Mouse (Mus musculus) kidney, adult 2 months (tissue): Measurements from ENCODE around the gene Ttll5. TPM values are rescaled to one million over a fixed set of nuclear protein-coding genes. Genes with fewer than 3 reads are reported as not detected.

Source experiments
- DNase-seq: peaks from one replicate; pipeline ENCODE4 v3.0.0; 2021
- H3K27ac ChIP-seq: fragments of 200-500 bp; 2 replicates; pipeline ENCODE4 v1.5.1; 2012; ENCODE audit warnings: low read depth, low read length, control low read depth, inconsistent platforms; ENCODE audit not compliant: insufficient read depth
- H3K27me3 ChIP-seq: fragments of 200-500 bp; replicated peaks from 2 replicates; pipeline ENCODE4 v1.6.1; 2012; ENCODE audit warnings: mild to moderate bottlenecking, moderate library complexity, low read length, inconsistent platforms; ENCODE audit not compliant: control insufficient read depth, insufficient read depth
- H3K36me3 ChIP-seq: fragments of 200-500 bp; 2 replicates; pipeline ENCODE4 v1.6.1; 2012; ENCODE audit warnings: mild to moderate bottlenecking, moderate library complexity, low read length, inconsistent platforms; ENCODE audit not compliant: control insufficient read depth, insufficient read depth
- H3K4me1 ChIP-seq: fragments of 200-500 bp; 2 replicates; pipeline ENCODE4 v1.6.1; 2011; ENCODE audit warnings: low read length; ENCODE audit not compliant: control insufficient read depth, insufficient read depth
- H3K4me3 ChIP-seq: fragments of 200-500 bp; 2 replicates; pipeline ENCODE4 v1.5.1; 2011; ENCODE audit warnings: mild to moderate bottlenecking, low read depth, low read length, control low read depth; ENCODE audit not compliant: insufficient read depth
- CTCF ChIP-seq: fragments of 200-500 bp; conservative IDR thresholded peaks from 2 replicates; pipeline ENCODE4 v1.5.1; 2011; ENCODE audit warnings: low read depth, mild to moderate bottlenecking, control low read depth, low read length, moderate library complexity, mixed read lengths; ENCODE audit not compliant: insufficient read depth, insufficient read length
- POLR2A ChIP-seq: fragments of 200-500 bp; IDR thresholded peaks from one replicate; pipeline ENCODE4 v1.6.1; 2011; ENCODE audit warnings: low read depth, low read length, control low read depth
- WGBS: fragments of 180-500 bp; shearing (Covaris S2); methylation state at CpG from one replicate; pipeline ENCODE4 v1.1.7; 2018; 5-methylcytosine and 5-hydroxymethylcytosine counted together
- polyA plus RNA-seq: library from polyadenylated mRNA; depleted of rRNA; stranded (reverse); fragments of >200 nt; gene quantifications from 2 replicates; pipeline ENCODE4 v1.2.3, GENCODE M21; 2012

The Ttll5 gene
- polyA plus RNA-seq, 1 experiment: 12.9 TPM

- no peak overlapping the region for H3K27ac ChIP-seq
- H3K4me1 ChIP-seq: peaks cover 8% of the 10 kb centered on the region
- no peaks in the 10 kb centered on the region for H3K27me3 ChIP-seq
- no peak for TF ChIP-seq POLR2A
- TF ChIP-seq CTCF: no peak
- 59% methylated on average over 4 of the region's 4 CpGs for WGBS
- no peaks in the 10 kb centered on the region for H3K36me3 ChIP-seq
- H3K4me3 ChIP-seq: no peak overlapping the region
- DNase-seq: no peak
Observed at GRCm38 (mm10) chr12:85988818-85989377, 164.4 kb downstream of the Ttll5 start.

GRCm38 (mm10) chr12:85992013-85992837 lies 167.8 kb downstream of the Ttll5 start:
- 64% methylated on average over 7 of the region's 7 CpGs for WGBS
- H3K4me1 ChIP-seq: no peaks in the 10 kb centered on the region
- DNase-seq: peak; percentile 6
- no peak for TF ChIP-seq POLR2A
- no peak for TF ChIP-seq CTCF
- no peaks in the 10 kb centered on the region for H3K27me3 ChIP-seq
- H3K36me3 ChIP-seq: no peaks in the 10 kb centered on the region; the same call in 1 of the 2 replicates
- no peak overlapping the region for H3K27ac ChIP-seq
- no peak overlapping the region for H3K4me3 ChIP-seq

GRCm38 (mm10) chr12:85992838-85993234 lies 168.4 kb downstream of the Ttll5 start:
- Histone ChIP-seq H3K4me1 (no peaks in the 10 kb centered on the region), H3K36me3 (no peaks in the 10 kb centered on the region; the same call in 1 of the 2 replicates), H3K4me3 (no peak overlapping the region), H3K27ac (no peak overlapping the region), H3K27me3 (no peaks in the 10 kb centered on the region)
- DNase-seq: no peak
- WGBS: 93% methylated on average over 2 of the region's 2 CpGs
- TF ChIP-seq CTCF: no peak
- TF ChIP-seq POLR2A: no peak

GRCm38 (mm10) chr12:85993790-85994360 lies 169.4 kb downstream of the Ttll5 start:
- WGBS: 69% methylated on average over 5 of the region's 5 CpGs
- Histone ChIP-seq H3K27ac (no peak overlapping the region), H3K4me1 (no peaks in the 10 kb centered on the region), H3K27me3 (no peaks in the 10 kb centered on the region), H3K36me3 (no peaks in the 10 kb centered on the region; the same call in 1 of the 2 replicates), H3K4me3 (no peak overlapping the region)
- no peak for DNase-seq
- no peak for TF ChIP-seq POLR2A
- no peak for TF ChIP-seq CTCF

GRCm38 (mm10) chr12:86000641-86001073 lies 176.2 kb downstream of the Ttll5 start:
- Histone ChIP-seq H3K4me1 (no peaks in the 10 kb centered on the region), H3K27ac (no peak overlapping the region), H3K27me3 (no peaks in the 10 kb centered on the region), H3K36me3 (no peaks in the 10 kb centered on the region; the same call in 1 of the 2 replicates), H3K4me3 (no peak overlapping the region)
- DNase-seq: peak; percentile 34
- WGBS: 27% methylated on average over 9 of the region's 9 CpGs
- no peak for TF ChIP-seq CTCF
- TF ChIP-seq POLR2A: no peak

GRCm38 (mm10) chr12:86001120-86001655 lies 176.7 kb downstream of the Ttll5 start:
- no peak for DNase-seq
- H3K27me3 ChIP-seq: no peaks in the 10 kb centered on the region
- H3K36me3 ChIP-seq: no peaks in the 10 kb centered on the region; the same call in 1 of the 2 replicates
- H3K27ac ChIP-seq: no peak overlapping the region
- TF ChIP-seq CTCF (no peak), POLR2A (no peak)
- WGBS: 64% methylated on average over 7 of the region's 7 CpGs
- H3K4me3 ChIP-seq: no peak overlapping the region
- no peaks in the 10 kb centered on the region for H3K4me1 ChIP-seq

GRCm38 (mm10) chr12:86004627-86005026 lies 180.2 kb downstream of the Ttll5 start:
- H3K27ac ChIP-seq: no peak overlapping the region
- no peaks in the 10 kb centered on the region for H3K27me3 ChIP-seq
- H3K4me1 ChIP-seq: no peaks in the 10 kb centered on the region
- H3K4me3 ChIP-seq: no peak overlapping the region
- no peak for DNase-seq
- no peaks in the 10 kb centered on the region for H3K36me3 ChIP-seq
- TF ChIP-seq POLR2A (no peak), CTCF (no peak)
- WGBS: 98% methylated on average over 3 of the region's 3 CpGs
